Mouse (Mus musculus) right cerebral cortex, postnatal 10 days (tissue): ENCODE data around the gene Gpr61.

Source experiments
- DNase-seq, 2 experiments: peaks; one replicate each; pipeline ENCODE4 v3.0.0; 2021; ENCODE audit warnings: low spot score in 2 of 2

Gene Gpr61

GRCm38 (mm10) chr3:108131216-108131615 is 23.5 kb downstream of the Gpr61 start:
- DNase-seq: no peak

- DNase-seq: no peak
These were observed 24.9 kb downstream of the Gpr61 start for GRCm38 (mm10) chr3:108129804-108130203.

GRCm38 (mm10) chr3:108129367-108129766 is 25.3 kb downstream of the Gpr61 start:
- no peak for DNase-seq

GRCm38 (mm10) chr3:108128520-108128919 is 26.2 kb downstream of the Gpr61 start:
- no peak for DNase-seq

GRCm38 (mm10) chr3:108126327-108126726 is 28.4 kb downstream of the Gpr61 start:
- no peak for DNase-seq

GRCm38 (mm10) chr3:108124131-108124530 is 30.6 kb downstream of the Gpr61 start:
- DNase-seq: no peak

- DNase-seq: no peak
These were observed 31.4 kb downstream of the Gpr61 start for GRCm38 (mm10) chr3:108123242-108123641.

GRCm38 (mm10) chr3:108121101-108121500 is 33.6 kb downstream of the Gpr61 start:
- DNase-seq: no peak

GRCm38 (mm10) chr3:108117465-108117864 is 37.2 kb downstream of the Gpr61 start:
- DNase-seq: no peak

GRCm38 (mm10) chr3:108113591-108114289 is 40.9 kb downstream of the Gpr61 start:
- no peak for DNase-seq

GRCm38 (mm10) chr3:108112666-108113065 is 42.0 kb downstream of the Gpr61 start:
- DNase-seq: peak in 1 of 2 experiments; percentile 40

GRCm38 (mm10) chr3:108112246-108112645 is 42.4 kb downstream of the Gpr61 start:
- DNase-seq: no peak

- no peak for DNase-seq
These were observed 43.4 kb downstream of the Gpr61 start for GRCm38 (mm10) chr3:108111320-108111719.

GRCm38 (mm10) chr3:108105281-108105680 is 49.4 kb downstream of the Gpr61 start:
- no peak for DNase-seq

- no peak for DNase-seq
These were observed 52.6 kb downstream of the Gpr61 start for GRCm38 (mm10) chr3:108102075-108102474.

- no peak for DNase-seq
These were observed 53.1 kb downstream of the Gpr61 start for GRCm38 (mm10) chr3:108101594-108101993.
